Mouse (Mus musculus) lung, adult 2 months (tissue): Measurements from ENCODE around the gene Mmp25. TPM values are rescaled to one million over a fixed set of nuclear protein-coding genes. Genes with fewer than 3 reads are reported as not detected.

Source experiments
- DNase-seq: peaks from one replicate; pipeline ENCODE4 v3.0.0; 2022
- H3K4me1 ChIP-seq: fragments of 200-500 bp; 2 replicates; pipeline ENCODE4 v1.6.1; 2011; ENCODE audit warnings: low read length; ENCODE audit not compliant: control insufficient read depth, insufficient read depth
- H3K4me3 ChIP-seq: fragments of 200-500 bp; replicated peaks from 2 replicates; pipeline ENCODE3; 2011; ENCODE audit warnings: low read depth, mild to moderate bottlenecking, control low read depth, low read length; ENCODE audit errors: extremely low read depth
- CTCF ChIP-seq: fragments of 200-500 bp; IDR thresholded peaks from 2 replicates; pipeline ENCODE4 v1.5.1; 2011; ENCODE audit warnings: mild to moderate bottlenecking, low read length, control low read depth; ENCODE audit not compliant: insufficient read depth
- POLR2A ChIP-seq: fragments of 200-500 bp; IDR thresholded peaks from 2 replicates; pipeline ENCODE4 v1.6.1; 2011; ENCODE audit warnings: low read depth, mild to moderate bottlenecking, control low read depth, low read length, borderline replicate concordance; ENCODE audit errors: extremely low read depth
- WGBS: fragments of 180-500 bp; shearing (Covaris S2); methylation state at CpG from one replicate; pipeline ENCODE4 v1.1.7; 2018; 5-methylcytosine and 5-hydroxymethylcytosine counted together
- polyA plus RNA-seq: library from polyadenylated mRNA; depleted of rRNA; stranded (reverse); fragments of >200 nt; gene quantifications from 2 replicates; pipeline ENCODE4 v1.2.3, GENCODE M21; 2012

Gene Mmp25
- polyA plus RNA-seq, 1 experiment = 1.0 TPM

DNA sequence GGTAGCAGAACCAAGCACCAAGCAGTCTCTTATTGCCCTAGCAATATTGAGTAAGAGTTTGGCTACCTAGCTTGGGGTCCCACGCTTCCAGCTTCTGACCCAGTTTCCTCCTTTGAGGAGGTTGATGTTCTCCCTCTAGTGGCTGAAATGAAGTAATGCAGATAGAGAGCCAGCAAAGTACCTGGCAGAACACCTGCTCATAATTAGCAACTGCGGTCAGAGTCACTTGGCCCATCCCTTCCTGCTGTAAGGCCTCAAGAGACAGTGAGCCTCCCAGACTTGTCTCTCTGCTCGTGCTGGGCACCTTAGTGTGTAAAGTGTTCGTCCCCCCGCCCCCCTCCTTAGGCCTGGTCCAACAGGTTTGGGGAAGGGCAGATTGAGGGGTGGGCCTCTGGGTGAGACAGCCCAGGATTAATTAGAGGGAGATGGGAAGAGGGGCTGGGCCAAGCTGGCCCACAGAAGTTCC lies 19.5 kb upstream of the Mmp25 start:
- peak; percentile 19 for DNase-seq
- Histone ChIP-seq H3K4me3 (no peak overlapping the region), H3K4me1 (peaks cover 2% of the 10 kb centered on the region; the same call in 1 of the 2 replicates)
- 20% methylated on average over 5 of the region's 5 CpGs for WGBS
- TF ChIP-seq CTCF (peak; percentile 51), POLR2A (no peak)

DNA sequence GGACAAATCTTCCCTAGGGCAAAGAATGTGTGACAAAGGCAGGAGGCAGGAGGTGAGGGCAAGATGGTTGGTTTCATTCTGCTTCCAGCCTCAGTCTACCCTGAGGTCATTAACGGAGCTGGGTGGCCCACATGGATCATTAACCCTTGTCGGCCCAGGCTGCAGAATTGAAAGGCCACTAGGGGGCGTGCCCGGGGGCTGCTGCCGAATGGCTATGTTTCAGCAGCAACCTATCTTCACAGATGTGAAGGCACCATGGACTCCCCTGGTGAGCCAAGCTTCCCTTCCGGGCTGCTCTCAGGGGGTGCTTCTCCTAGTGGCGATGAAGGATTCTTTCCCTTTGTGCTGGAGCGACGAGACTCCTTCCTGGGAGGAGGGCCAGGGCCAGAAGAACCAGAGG lies 16.4 kb upstream of the Mmp25 start:
- TF ChIP-seq POLR2A (no peak), CTCF (peak; percentile 32; the same call in 1 of the 2 replicates)
- WGBS = 3% methylated on average over 9 of the region's 9 CpGs
- no peak overlapping the region for H3K4me3 ChIP-seq
- peaks cover 2% of the 10 kb centered on the region; the same call in 1 of the 2 replicates for H3K4me1 ChIP-seq
- no peak for DNase-seq

DNA sequence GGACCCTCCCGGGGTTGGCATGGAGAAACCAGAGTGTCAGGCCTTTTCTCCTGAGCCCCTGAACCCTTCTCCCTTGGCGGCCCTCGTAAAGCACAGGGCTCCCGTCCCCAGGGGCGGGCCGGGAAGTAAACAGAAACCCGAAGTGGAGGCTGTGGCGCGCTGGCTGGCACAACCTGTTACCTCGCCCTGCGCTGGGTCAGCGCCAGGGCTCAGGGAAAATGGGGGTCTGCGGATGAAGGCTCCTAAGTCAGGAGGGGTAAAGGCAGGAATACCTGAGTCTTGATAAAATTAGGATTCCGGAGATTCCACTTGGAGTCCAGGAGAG lies 15.8 kb upstream of the Mmp25 start:
- Histone ChIP-seq H3K4me3 (peak overlapping the region; percentile 76), H3K4me1 (peaks cover 2% of the 10 kb centered on the region; the same call in 1 of the 2 replicates)
- peak; percentile 36 for DNase-seq
- 4% methylated on average over 14 of the region's 14 CpGs for WGBS
- TF ChIP-seq CTCF = no peak
- no peak for TF ChIP-seq POLR2A

DNA sequence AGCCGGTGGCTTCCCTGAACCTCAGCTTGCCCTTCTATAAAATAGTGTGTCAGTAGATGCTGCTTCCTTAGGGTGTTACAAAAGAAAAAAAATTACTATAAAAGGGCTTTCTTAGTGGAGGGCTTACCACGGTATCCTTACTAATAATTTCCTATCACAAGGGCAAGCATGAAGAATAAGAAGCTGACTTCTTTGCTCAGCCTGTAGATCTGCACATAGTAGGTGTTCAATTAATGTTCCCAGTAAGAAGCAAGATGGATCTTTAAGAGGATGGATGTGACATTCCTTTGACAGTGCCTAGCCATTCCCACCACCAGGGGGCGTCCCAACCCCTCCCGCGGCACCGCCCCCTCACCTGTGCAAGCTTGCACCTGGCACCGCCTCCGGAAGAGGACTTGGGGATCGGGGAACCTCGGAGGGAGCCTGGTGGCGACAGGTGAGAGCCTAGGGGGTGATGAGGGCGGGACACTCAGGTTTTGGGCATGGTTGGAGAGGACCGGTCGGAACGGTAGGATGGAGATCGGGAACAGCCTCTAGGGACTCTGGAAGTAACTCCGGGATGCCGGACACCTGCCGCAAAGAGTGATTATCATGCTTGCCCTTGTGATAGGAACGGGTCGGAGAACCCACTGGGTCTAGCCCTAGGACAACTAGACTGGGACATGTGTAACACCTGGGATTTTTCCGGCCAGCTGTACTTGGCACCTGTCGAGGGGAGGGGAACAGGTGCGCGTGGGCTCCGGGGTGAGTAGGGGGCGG lies 15.2 kb upstream of the Mmp25 start, which contains the start of gene Bicdl2:
Gene Bicdl2 (plus strand): TSS at position 390 of the 759 bp plus-strand sequence.
- peak; percentile 81 for DNase-seq
- Histone ChIP-seq H3K4me1 (peaks cover 2% of the 10 kb centered on the region; the same call in 1 of the 2 replicates), H3K4me3 (peak within 1 kb of the TSS; percentile 76)
- WGBS = 5% methylated on average over 27 of the region's 27 CpGs
- peak; percentile 20; the same call in 1 of the 2 replicates for TF ChIP-seq POLR2A
- peak; percentile 61 for TF ChIP-seq CTCF

DNA sequence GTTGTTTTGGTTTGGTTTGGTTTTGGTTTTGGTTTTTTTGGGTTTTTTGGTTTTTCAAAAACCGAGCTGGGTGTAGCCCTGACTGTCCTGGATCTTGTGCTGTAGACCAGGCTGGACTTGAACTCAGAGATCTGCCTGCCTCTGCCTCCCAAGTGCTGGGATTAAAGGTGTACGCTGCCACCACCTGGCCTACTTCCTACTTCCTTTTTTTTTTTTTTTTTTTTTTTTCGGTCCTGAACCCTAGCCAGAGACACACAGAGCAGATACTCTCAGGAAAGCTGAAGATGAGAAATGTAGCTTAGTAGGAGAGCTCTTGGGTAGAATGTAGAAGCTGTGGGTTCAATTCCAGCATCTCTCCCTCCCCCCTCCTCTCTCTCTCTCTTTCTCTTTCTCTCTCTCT lies 13.4 kb upstream of the Mmp25 start:
- DNase-seq = no peak
- H3K4me3 ChIP-seq = no peak overlapping the region
- WGBS = 87% methylated on average over 3 of the region's 3 CpGs
- TF ChIP-seq CTCF (no peak), POLR2A (no peak)
- no peaks in the 10 kb centered on the region for H3K4me1 ChIP-seq

DNA sequence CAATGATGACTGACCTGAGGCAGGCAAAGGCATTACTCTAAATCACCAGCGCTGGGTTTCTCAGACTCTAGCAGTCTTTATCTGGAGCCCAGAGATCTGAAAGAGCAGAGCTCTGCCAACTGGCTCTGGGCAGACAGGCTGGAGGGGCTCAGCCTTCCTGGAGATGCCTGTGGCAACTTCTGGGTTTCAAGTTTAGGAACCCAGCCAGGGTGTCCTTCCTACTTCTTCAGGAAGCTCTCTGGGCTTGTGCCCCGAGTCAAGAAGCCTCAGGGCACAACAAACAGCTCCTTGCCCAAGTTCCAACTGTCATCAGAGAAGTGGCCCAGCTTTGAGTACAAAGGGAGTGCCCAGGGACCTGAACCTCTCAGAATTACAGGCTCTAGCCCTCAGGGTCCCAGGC lies 9.3 kb upstream of the Mmp25 start:
- DNase-seq = no peak
- Histone ChIP-seq H3K4me3 (no peak overlapping the region), H3K4me1 (no peaks in the 10 kb centered on the region)
- 43% methylated on average over 2 of the region's 2 CpGs for WGBS
- TF ChIP-seq CTCF (no peak), POLR2A (no peak)

DNA sequence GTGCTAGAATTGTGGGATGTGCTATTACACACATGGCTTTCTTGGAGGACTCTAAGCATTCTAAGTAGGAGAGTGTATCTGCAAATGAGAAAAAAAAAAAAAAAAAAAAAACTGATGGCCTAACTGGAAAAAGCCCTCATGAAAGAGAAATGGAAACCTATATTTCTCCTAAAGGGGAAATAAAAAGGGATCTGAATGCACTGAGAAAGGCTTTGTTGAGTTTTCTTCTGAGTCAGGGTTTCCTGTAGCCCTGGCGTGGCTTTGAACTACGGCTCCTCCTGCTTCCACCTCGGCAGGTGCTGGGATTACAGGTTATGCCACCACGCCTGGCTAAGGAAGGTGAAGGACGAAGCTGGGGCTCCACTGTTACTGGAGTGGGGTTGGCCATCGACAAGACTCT lies 8.9 kb upstream of the Mmp25 start:
- 45% methylated on average over 6 of the region's 6 CpGs for WGBS
- TF ChIP-seq CTCF = no peak
- TF ChIP-seq POLR2A = no peak
- DNase-seq = no peak
- Histone ChIP-seq H3K4me3 (no peak overlapping the region), H3K4me1 (no peaks in the 10 kb centered on the region)

DNA sequence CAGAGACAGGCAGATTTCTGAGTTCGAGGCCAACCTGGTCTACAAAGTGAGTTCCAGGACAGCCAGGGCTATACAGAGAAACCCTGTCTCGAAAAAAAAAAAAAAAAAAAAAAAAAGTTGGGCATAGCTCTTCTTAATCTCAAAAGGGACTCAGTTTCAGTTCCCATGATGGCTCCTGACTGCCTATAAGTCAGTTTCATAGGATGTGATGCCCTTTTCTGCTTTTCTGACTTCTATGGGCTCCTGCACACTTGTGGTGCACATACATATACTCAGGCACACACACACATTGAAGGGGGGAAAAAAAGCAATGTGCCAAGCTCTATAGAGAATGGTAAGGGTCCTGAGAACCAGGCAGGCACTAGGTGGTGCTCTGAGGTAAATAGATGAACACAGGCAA lies 8.2 kb upstream of the Mmp25 start:
- H3K4me1 ChIP-seq = no peaks in the 10 kb centered on the region
- TF ChIP-seq CTCF (no peak), POLR2A (no peak)
- WGBS = 66% methylated on average over 2 of the region's 2 CpGs
- DNase-seq = no peak
- no peak overlapping the region for H3K4me3 ChIP-seq

DNA sequence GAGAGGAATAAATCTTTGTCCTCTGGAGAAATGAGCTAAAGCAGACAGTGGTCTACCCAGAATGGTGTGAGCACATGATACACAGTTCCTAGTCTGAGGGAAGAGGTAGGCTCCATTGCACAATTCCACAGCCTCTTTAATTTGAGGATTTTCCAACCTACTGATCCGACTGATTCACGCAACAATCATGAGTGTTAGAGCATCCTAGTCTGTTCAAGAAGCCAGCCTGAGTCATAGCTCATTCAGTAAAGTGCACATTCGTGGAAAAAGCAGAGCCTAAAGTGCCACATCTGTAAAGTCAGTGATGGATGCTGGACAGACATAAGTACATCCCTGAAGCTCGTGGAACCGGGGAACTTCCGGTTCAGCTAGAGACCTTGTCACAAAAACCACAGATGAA lies 6.3 kb upstream of the Mmp25 start:
- 68% methylated on average over 6 of the region's 6 CpGs for WGBS
- TF ChIP-seq POLR2A (no peak), CTCF (no peak)

DNA sequence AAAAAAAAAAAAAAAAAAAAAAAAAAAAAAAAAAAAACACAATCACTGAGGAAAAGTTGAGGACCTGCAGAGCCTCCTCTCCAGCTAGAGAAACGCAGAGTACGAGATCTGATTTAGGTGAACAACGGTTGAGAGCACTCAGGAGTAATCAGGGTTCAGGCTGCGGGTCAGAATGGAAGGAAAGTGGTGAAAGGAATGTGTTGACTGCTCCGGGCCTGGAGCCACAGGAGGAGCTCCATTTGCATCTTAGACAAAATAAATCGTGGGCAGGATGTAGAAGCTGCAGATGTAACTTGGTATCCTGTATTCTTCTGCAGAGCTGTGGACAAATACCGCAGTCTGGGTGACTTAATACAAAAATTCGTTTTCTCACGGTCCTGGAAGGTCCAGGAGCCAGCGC lies 817 bp upstream of the Mmp25 start:
- Histone ChIP-seq H3K4me1 (0 out of 2 replicates have a peak, but pooled peaks cover 3% of the 10 kb centered on the region), H3K4me3 (no peak overlapping the region)
- 49% methylated on average over 10 of the region's 10 CpGs for WGBS
- DNase-seq = no peak
- no peak for TF ChIP-seq CTCF
- no peak for TF ChIP-seq POLR2A

More for the DNA sequence above, 6.3 kb upstream of the Mmp25 start:
- Histone ChIP-seq H3K4me3 (no peak overlapping the region), H3K4me1 (no peaks in the 10 kb centered on the region)
- DNase-seq = no peak
